ENCODE assay signal across 7 mouse cellular contexts in genomic region chr10:7210991-7211695, GRCm38 (mm10). TPM values are rescaled to one million over a fixed set of nuclear protein-coding genes. Genes with fewer than 3 reads are reported as not detected.
DNase-seq lines count a peak whose midpoint lies in the region; ATAC-seq and TF ChIP-seq lines count a peak whose summit lies in the region.

No protein-coding gene starts in this region.

- peak overlapping the region; percentile 85 for H3K4me2 ChIP-seq in embryonic facial prominence, embryonic 13.5 days
- peak overlapping the region; percentile 84 for H3K4me2 ChIP-seq in limb, embryonic 12.5 days
- H3K4me2 ChIP-seq in midbrain, embryonic 13.5 days (replicated peaks), result peak overlapping the region; percentile 98

- H3K79me2 ChIP-seq in heart, adult 2 months (replicated peaks; ENCODE audit: control insufficient read depth, insufficient read depth, low read length), result peaks cover 5% of the 10 kb centered on the region

- peak overlapping the region; percentile 81 for H3K4me3 ChIP-seq in embryonic facial prominence, embryonic 13.5 days
- peak overlapping the region; percentile 80 for H3K4me3 ChIP-seq in heart, adult 2 months
- peak overlapping the region; percentile 82 for H3K4me3 ChIP-seq in kidney, adult 2 months (ENCODE audit: insufficient read depth, low read depth, low read length)
- H3K4me3 ChIP-seq in limb, embryonic 12.5 days (replicated peaks), result peak overlapping the region; percentile 76
- peak overlapping the region; percentile 75 for H3K4me3 ChIP-seq in midbrain, embryonic 13.5 days (replicated peaks)

- intact Hi-C loops in heart, adult 2 months (cut with DNase I), result loop anchor here (2.0 to 5.0 kb wide), 6 partner anchors 54 to 134 kb away; no protein-coding TSS in a partner anchor

- WGBS in embryonic facial prominence, embryonic 13.5 days, result under 1% methylated on average over 41 of the region's 41 CpGs
- under 1% methylated on average over 41 of the region's 41 CpGs for WGBS in heart, adult 2 months
- WGBS in kidney, adult 2 months, result under 1% methylated on average over 41 of the region's 41 CpGs
- under 1% methylated on average over 41 of the region's 41 CpGs for WGBS in limb, embryonic 12.5 days
- WGBS in midbrain, embryonic 13.5 days, result 0% methylated on average over 41 of the region's 41 CpGs

- H3K9ac ChIP-seq in embryonic facial prominence, embryonic 13.5 days, result peak overlapping the region; percentile 87
- H3K9ac ChIP-seq in heart, adult 2 months (ENCODE audit: low read depth, low read length), result peak overlapping the region; percentile 97
- peak overlapping the region; percentile 90 for H3K9ac ChIP-seq in limb, embryonic 12.5 days (replicated peaks)
- H3K9ac ChIP-seq in midbrain, embryonic 13.5 days (replicated peaks), result peak overlapping the region; percentile 74

- H3K36me3 ChIP-seq in embryonic facial prominence, embryonic 13.5 days, result no peaks in the 10 kb centered on the region
- H3K36me3 ChIP-seq in heart, adult 2 months (ENCODE audit: control insufficient read depth, insufficient read depth, low read length), result peaks cover 8% of the 10 kb centered on the region; the same call in 1 of the 2 replicates
- no peaks in the 10 kb centered on the region for H3K36me3 ChIP-seq in kidney, adult 2 months (ENCODE audit: control insufficient read depth, insufficient read depth, low read length)
- H3K36me3 ChIP-seq in limb, embryonic 12.5 days, result no peaks in the 10 kb centered on the region
- no peaks in the 10 kb centered on the region for H3K36me3 ChIP-seq in midbrain, embryonic 13.5 days

- peaks cover 36% of the 10 kb centered on the region for H3K4me1 ChIP-seq in embryonic facial prominence, embryonic 13.5 days
- H3K4me1 ChIP-seq in heart, adult 2 months (ENCODE audit: control insufficient read depth, insufficient read depth, low read length), result peaks cover 15% of the 10 kb centered on the region
- H3K4me1 ChIP-seq in kidney, adult 2 months (ENCODE audit: control insufficient read depth, insufficient read depth, low read length), result peaks cover 28% of the 10 kb centered on the region
- peaks cover 52% of the 10 kb centered on the region for H3K4me1 ChIP-seq in limb, embryonic 12.5 days (replicated peaks)
- peaks cover 22% of the 10 kb centered on the region for H3K4me1 ChIP-seq in midbrain, embryonic 13.5 days (replicated peaks)

- H3K9me3 ChIP-seq in embryonic facial prominence, embryonic 13.5 days, result no peaks in the 10 kb centered on the region
- no peaks in the 10 kb centered on the region for H3K9me3 ChIP-seq in limb, embryonic 12.5 days
- H3K9me3 ChIP-seq in midbrain, embryonic 13.5 days, result no peaks in the 10 kb centered on the region

- peak; percentile 82 for TF ChIP-seq CTCF in heart, adult 2 months (IDR thresholded peaks at IDR 0.05)
- peak; percentile 51 for TF ChIP-seq CTCF in kidney, adult 2 months (conservative IDR thresholded peaks at IDR 0.05; ENCODE audit: insufficient read depth, insufficient read length, low read depth, low read length)

- TF ChIP-seq POLR2A in heart, adult 2 months (IDR thresholded peaks at IDR 0.05; ENCODE audit: insufficient read depth, low read depth, low read length), result no peak
- TF ChIP-seq POLR2A in kidney, adult 2 months (IDR thresholded peaks at IDR 0.05; ENCODE audit: low read depth, low read length), result peak; percentile 13

- H3K27me3 ChIP-seq in embryonic facial prominence, embryonic 13.5 days, result no peaks in the 10 kb centered on the region
- H3K27me3 ChIP-seq in heart, adult 2 months (ENCODE audit: control insufficient read depth, insufficient read depth, low read length), result no peaks in the 10 kb centered on the region
- no peaks in the 10 kb centered on the region for H3K27me3 ChIP-seq in kidney, adult 2 months (replicated peaks; ENCODE audit: control insufficient read depth, insufficient read depth, low read length)
- no peaks in the 10 kb centered on the region for H3K27me3 ChIP-seq in limb, embryonic 12.5 days
- H3K27me3 ChIP-seq in midbrain, embryonic 13.5 days, result peaks cover 2% of the 10 kb centered on the region; the same call in 1 of the 2 replicates

- peak; percentile 86 for ATAC-seq in embryonic facial prominence, embryonic 13.5 days (ENCODE audit: insufficient number of reproducible peaks, insufficient read depth, low FRiP score, low TSS enrichment, low read depth)
- peak; percentile 86 for ATAC-seq in limb, embryonic 12.5 days (ENCODE audit: insufficient number of reproducible peaks, insufficient read depth, low FRiP score, low TSS enrichment, low read depth)
- ATAC-seq in midbrain, embryonic 13.5 days, result peak; percentile 87

- TF ChIP-seq EP300 in heart, adult 2 months (IDR thresholded peaks at IDR 0.05; ENCODE audit: insufficient read depth, low read depth, low read length), result 0 out of 2 replicates have a peak, but pooled peaks have one; percentile 40

- H3K27ac ChIP-seq in embryonic facial prominence, embryonic 13.5 days, result peak overlapping the region; percentile 91
- H3K27ac ChIP-seq in heart, adult 2 months, result peak overlapping the region; percentile 99
- peak overlapping the region; percentile 77 for H3K27ac ChIP-seq in kidney, adult 2 months (ENCODE audit: insufficient read depth, low read depth, low read length)
- peak overlapping the region; percentile 95 for H3K27ac ChIP-seq in limb, embryonic 12.5 days
- H3K27ac ChIP-seq in midbrain, embryonic 13.5 days, result peak overlapping the region; percentile 57; the same call in 1 of the 2 replicates

- peak; percentile 34 to 66 for DNase-seq in adrenal gland, postnatal 4 days (ENCODE audit: low spot score in 2 of 2)
- peak; percentile 84 to 88 for DNase-seq in heart, adult 2 months
- peak; percentile 86 for DNase-seq in kidney, adult 2 months
- DNase-seq in skeletal muscle tissue, adult 2 months (ENCODE audit: low read depth, low spot score), result peak; percentile 41

RNA-seq across cellular contexts. Expression of gene Cnksr3, which starts 0.9 kb away (rescaled TPM):
- total RNA-seq in adrenal gland, postnatal 4 days (2021), result 10 to 100 TPM; 18.1 to 21.3 TPM
- 11.1 and 11.6 TPM in 2 replicates for polyA plus RNA-seq in embryonic facial prominence, embryonic 13.5 days (2015; fragmentation: Nextera tagmentation; extraction: Ambion mirVana)
- total RNA-seq in heart, adult 2 months (2021), result 10 to 100 TPM; 22.2 to 28.3 TPM
- 9.3 and 10.4 TPM in 2 replicates for polyA plus RNA-seq in heart, adult 2 months (2012; rRNA removed)
- 10.5 and 11.8 TPM in 2 replicates for polyA plus RNA-seq in kidney, adult 2 months (2012; rRNA removed)
- 14.4 and 16.3 TPM in 2 replicates for polyA plus RNA-seq in limb, embryonic 12.5 days (2016; fragmentation: Nextera tagmentation; extraction: Ambion mirVana)
- polyA plus RNA-seq in midbrain, embryonic 13.5 days (2015; fragmentation: Nextera tagmentation; extraction: Ambion mirVana), result 3.1 and 3.3 TPM in 2 replicates

Comparison
In these comparisons a context has a peak if more than half of its experiments do, and no peak if none do; other contexts are left out.
1. Peak in every context shown above with its lines: DNase-seq, ATAC-seq, H3K4me3 ChIP-seq and H3K27ac ChIP-seq.